30 mouse cellular contexts compared by ENCODE assay signal in the genomic region with DNA sequence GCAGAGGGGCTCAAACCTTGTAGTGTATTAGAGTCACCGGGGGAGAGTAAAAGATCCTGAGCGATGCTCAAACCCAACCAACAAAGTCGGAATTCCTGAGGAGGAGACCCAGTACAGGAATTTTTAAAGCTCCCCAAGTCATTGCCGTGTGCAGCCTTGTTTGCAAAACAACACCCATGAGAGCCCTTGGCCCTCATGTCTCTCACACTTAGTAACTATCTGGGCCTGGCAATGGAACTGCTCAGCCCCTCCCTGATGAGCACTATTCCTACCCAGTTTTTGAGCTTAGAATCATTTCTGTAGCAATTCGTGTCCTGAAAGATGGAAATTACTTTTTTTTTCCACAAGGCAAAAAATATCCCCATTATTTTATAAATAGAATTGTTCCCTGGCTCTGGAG.
"Had no signal": no experiment of that assay in that cellular context is flagged by ENCODE, and none has a peak within 500 bp of the region (broad histone marks: within the 10 kb centered on the region; RNA-seq: fewer than 3 reads in every experiment).

No protein-coding gene starts in this region.

- H3K27me3 ChIP-seq: limb, embryonic 15.5 days; liver, embryonic 13.5 days; liver, embryonic 15.5 days; lung, embryonic 15.5 days; midbrain, embryonic 12.5 days; midbrain, embryonic 13.5 days; midbrain, embryonic 15.5 days had no signal

- H3K36me3 ChIP-seq: limb, embryonic 12.5 days; limb, embryonic 15.5 days; liver, embryonic 12.5 days; liver, embryonic 13.5 days; liver, embryonic 15.5 days; lung, embryonic 15.5 days; midbrain, embryonic 10.5 days; midbrain, embryonic 12.5 days; midbrain, embryonic 13.5 days; midbrain, embryonic 15.5 days had no signal

- H3K27ac ChIP-seq: left cerebral cortex, adult 2 months; limb, embryonic 12.5 days; limb, embryonic 15.5 days; liver, embryonic 12.5 days; liver, embryonic 13.5 days; liver, embryonic 14.5 days; liver, embryonic 15.5 days; lung, embryonic 15.5 days; macrophage; midbrain, embryonic 10.5 days; midbrain, embryonic 12.5 days; midbrain, embryonic 13.5 days; midbrain, embryonic 15.5 days had no signal

- DNase-seq: left cerebral cortex, postnatal 4 days; liver; liver, embryonic 13.5 days; liver, postnatal 0 days; lung, adult 18-20 months; lung, adult 2 months; lung, embryonic 14.5 days; lung, postnatal 10 days; lung, postnatal 14 days; lung, postnatal 36 days; lung, postnatal 4 days; midbrain, embryonic 14.5 days had no signal

- H3K4me2 ChIP-seq: limb, embryonic 12.5 days; limb, embryonic 15.5 days; liver, embryonic 11.5 days; liver, embryonic 12.5 days; liver, embryonic 13.5 days; liver, embryonic 15.5 days; lung, embryonic 14.5 days; lung, embryonic 15.5 days; midbrain, embryonic 11.5 days; midbrain, embryonic 12.5 days; midbrain, embryonic 13.5 days; midbrain, embryonic 15.5 days had no signal

- H3K4me3 ChIP-seq: left cerebral cortex, adult 2 months; limb, embryonic 12.5 days; limb, embryonic 15.5 days; liver, embryonic 12.5 days; liver, embryonic 13.5 days; liver, embryonic 15.5 days; lung, embryonic 15.5 days; megakaryocyte, embryonic 14.5 days; midbrain, embryonic 10.5 days; midbrain, embryonic 12.5 days; midbrain, embryonic 13.5 days; midbrain, embryonic 15.5 days; myocyte had no signal

- H3K4me1 ChIP-seq: liver, embryonic 12.5 days; liver, embryonic 13.5 days; liver, embryonic 15.5 days; lung, embryonic 15.5 days; midbrain, embryonic 10.5 days; midbrain, embryonic 12.5 days; midbrain, embryonic 15.5 days had no signal

- H3K9ac ChIP-seq: limb, embryonic 12.5 days; limb, embryonic 15.5 days; liver, embryonic 12.5 days; liver, embryonic 13.5 days; liver, embryonic 14.5 days; liver, embryonic 15.5 days; liver, postnatal 0 days; lung, embryonic 14.5 days; lung, embryonic 15.5 days; midbrain, embryonic 12.5 days; midbrain, embryonic 13.5 days; midbrain, embryonic 15.5 days had no signal

- ATAC-seq: liver, embryonic 12.5 days; liver, postnatal 0 days; lung, postnatal 0 days; midbrain, embryonic 13.5 days; midbrain, embryonic 15.5 days; midbrain, embryonic 16.5 days had no signal

- H3K9me3 ChIP-seq: limb, embryonic 12.5 days; limb, embryonic 15.5 days; liver, embryonic 12.5 days; liver, embryonic 13.5 days; liver, embryonic 15.5 days; lung, embryonic 15.5 days; megakaryocyte, embryonic 14.5 days; midbrain, embryonic 10.5 days; midbrain, embryonic 12.5 days; midbrain, embryonic 13.5 days; midbrain, embryonic 15.5 days had no signal
